Mouse (Mus musculus) CH12.LX (cell line): ENCODE data around the gene Bst2. TPM values are rescaled to one million over a fixed set of nuclear protein-coding genes. Genes with fewer than 3 reads are reported as not detected.
A peak's percentile ranks its signal among the peaks of the same experiment; 100 is the strongest.

Source experiments
- DNase-seq: peaks from one replicate; pipeline ENCODE4 v3.0.0-alpha.2; 2013; ENCODE audit errors: extremely low read depth
- H3K27ac ChIP-seq: 2 replicates; pipeline ENCODE4 v1.5.1; 2012; ENCODE audit warnings: low read depth, mild to moderate bottlenecking, control low read depth, moderate library complexity; ENCODE audit not compliant: insufficient read depth
- H3K27me3 ChIP-seq: replicated peaks from 2 replicates; pipeline ENCODE3; 2012; ENCODE audit warnings: inconsistent platforms
- H3K36me3 ChIP-seq, 2 experiments: replicated peaks in 1 of 2; 2 replicates each; pipeline versions ENCODE3 to v1.6.1; 2012; ENCODE audit warnings: inconsistent platforms in 1 of 2, low read length in 1 of 2, mild to moderate bottlenecking in 1 of 2, mixed read lengths in 1 of 2, moderate library complexity in 1 of 2; ENCODE audit not compliant: control insufficient read depth in 1 of 2, insufficient read depth in 1 of 2
- H3K4me1 ChIP-seq, 2 experiments: 2 replicates each; pipeline ENCODE4 v1.6.1; 2012; ENCODE audit warnings: inconsistent platforms in 1 of 2, moderate library complexity in 1 of 2; ENCODE audit not compliant: insufficient read depth in 2 of 2, control insufficient read depth in 1 of 2
- H3K4me2 ChIP-seq: 2 replicates; pipeline ENCODE4 v1.6.1; 2012; ENCODE audit warnings: low read depth, mild to moderate bottlenecking, control low read depth; ENCODE audit not compliant: poor library complexity, insufficient read depth, severe bottlenecking
- H3K4me3 ChIP-seq, 3 experiments: fragments of 150-350 bp in 1 of 3; sonication (generic) in 1 of 3; replicated peaks in 1 of 3; 2 replicates each; pipeline versions ENCODE3 to v1.5.1; 2011 to 2012; ENCODE audit warnings: low read depth in 2 of 3, low read length in 2 of 3, mild to moderate bottlenecking in 2 of 3, moderate library complexity in 2 of 3, control low read depth in 1 of 3, improper control_type of control experiment in 1 of 3, inconsistent platforms in 1 of 3, mixed read lengths in 1 of 3; ENCODE audit not compliant: poor library complexity in 1 of 3
- H3K79me2 ChIP-seq: replicated peaks from 2 replicates; pipeline ENCODE4 v1.6.1; 2012; ENCODE audit warnings: mild to moderate bottlenecking, moderate library complexity; ENCODE audit not compliant: control insufficient read depth, poor library complexity, insufficient read depth, severe bottlenecking; ENCODE audit errors: extremely low read depth
- H3K9ac ChIP-seq: 2 replicates; pipeline ENCODE4 v1.6.1; 2012; ENCODE audit warnings: low read depth, mild to moderate bottlenecking, control low read depth, moderate library complexity; ENCODE audit not compliant: insufficient read depth
- H3K9me3 ChIP-seq: replicated peaks from 2 replicates; pipeline ENCODE3; 2012; ENCODE audit warnings: low read length, inconsistent platforms, mixed read lengths
- CHD1 ChIP-seq: IDR thresholded peaks from 2 replicates; pipeline ENCODE4 v1.6.1; 2012; ENCODE audit warnings: low read depth, low read length, improper control_type of control experiment, inconsistent platforms
- CTCF ChIP-seq, 2 experiments: IDR thresholded peaks in 1 of 2; conservative IDR thresholded peaks in 1 of 2; 2 replicates each; pipeline ENCODE4 v1.5.1; 2011 to 2012; ENCODE audit warnings: low read depth in 2 of 2, low read length in 2 of 2, improper control_type of control experiment in 1 of 2, inconsistent platforms in 1 of 2, mild to moderate bottlenecking in 1 of 2, moderate library complexity in 1 of 2
- ETS1 ChIP-seq: conservative IDR thresholded peaks from 2 replicates; pipeline ENCODE4 v1.6.1; 2012; ENCODE audit warnings: low read depth, mild to moderate bottlenecking, inconsistent platforms, low read length, improper control_type of control experiment, moderate library complexity
- GABPA ChIP-seq: IDR thresholded peaks from 2 replicates; pipeline ENCODE4 v1.6.1; 2012; ENCODE audit warnings: low read depth, low read length, improper control_type of control experiment, inconsistent platforms; ENCODE audit not compliant: insufficient replicate concordance
- HCFC1 ChIP-seq: IDR thresholded peaks from 2 replicates; pipeline ENCODE4 v1.6.1; 2012; ENCODE audit warnings: low read depth, mild to moderate bottlenecking, inconsistent platforms, low read length, improper control_type of control experiment
- IRF4 ChIP-seq: IDR thresholded peaks from 2 replicates; pipeline ENCODE4 v1.6.1; 2014; ENCODE audit warnings: low read depth, mild to moderate bottlenecking, inconsistent platforms, low read length, improper control_type of control experiment
- JUN ChIP-seq: IDR thresholded peaks from 2 replicates; pipeline ENCODE4 v1.6.1; 2011; ENCODE audit warnings: low read depth, mild to moderate bottlenecking, low read length, improper control_type of control experiment, moderate library complexity; ENCODE audit not compliant: insufficient read depth
- JUND ChIP-seq: conservative IDR thresholded peaks from 2 replicates; pipeline ENCODE4 v1.6.1; 2011; ENCODE audit warnings: low read depth, low read length, improper control_type of control experiment
- KAT2A ChIP-seq: IDR thresholded peaks from 2 replicates; pipeline ENCODE4 v1.6.1; 2012; ENCODE audit warnings: low read length, improper control_type of control experiment, inconsistent platforms; ENCODE audit not compliant: insufficient replicate concordance
- MAFK ChIP-seq: IDR thresholded peaks from 2 replicates; pipeline ENCODE4 v1.6.1; 2011; ENCODE audit warnings: low read length, improper control_type of control experiment; ENCODE audit not compliant: insufficient replicate concordance
- MAX ChIP-seq: IDR thresholded peaks from 2 replicates; pipeline ENCODE4 v1.6.1; 2011; ENCODE audit warnings: low read length, improper control_type of control experiment
- MAZ ChIP-seq: IDR thresholded peaks from 2 replicates; pipeline ENCODE4 v1.6.1; 2012; ENCODE audit warnings: low read depth, mild to moderate bottlenecking, inconsistent platforms, low read length, improper control_type of control experiment, moderate library complexity
- MXI1 ChIP-seq: IDR thresholded peaks from 2 replicates; pipeline ENCODE4 v1.6.1; 2011; ENCODE audit warnings: mild to moderate bottlenecking, low read depth, low read length, improper control_type of control experiment
- MYC ChIP-seq: IDR thresholded peaks from 2 replicates; pipeline ENCODE4 v1.6.1; 2011; ENCODE audit warnings: low read depth, mild to moderate bottlenecking, improper control_type of control experiment, low read length
- NELFE ChIP-seq: IDR thresholded peaks from 2 replicates; pipeline ENCODE4 v1.6.1; 2011; ENCODE audit warnings: low read depth, low read length, improper control_type of control experiment
- PAX5 ChIP-seq: IDR thresholded peaks from 2 replicates; pipeline ENCODE4 v1.6.1; 2012; ENCODE audit warnings: low read length, inconsistent platforms, mixed read lengths
- POLR2AphosphoS2 ChIP-seq: IDR thresholded peaks from 2 replicates; pipeline ENCODE4 v1.6.1; 2011; ENCODE audit warnings: low read depth, low read length, improper control_type of control experiment
- SIN3A ChIP-seq: IDR thresholded peaks from 2 replicates; pipeline ENCODE4 v1.6.1; 2012; ENCODE audit warnings: low read length, improper control_type of control experiment, inconsistent platforms
- SMC3 ChIP-seq: IDR thresholded peaks from 2 replicates; pipeline ENCODE4 v1.6.1; 2011; ENCODE audit warnings: low read depth, low read length, improper control_type of control experiment
- TBP ChIP-seq: conservative IDR thresholded peaks from 2 replicates; pipeline ENCODE4 v1.6.1; 2011; ENCODE audit warnings: low read depth, low read length, improper control_type of control experiment
- TCF12 ChIP-seq: IDR thresholded peaks from 2 replicates; pipeline ENCODE4 v1.6.1; 2014; ENCODE audit warnings: low read depth, mild to moderate bottlenecking, inconsistent platforms, low read length, improper control_type of control experiment
- UBTF ChIP-seq: IDR thresholded peaks from 2 replicates; pipeline ENCODE4 v1.6.1; 2012; ENCODE audit warnings: low read depth, mild to moderate bottlenecking, inconsistent platforms, low read length, improper control_type of control experiment, moderate library complexity
- USF1 ChIP-seq: IDR thresholded peaks from 2 replicates; pipeline ENCODE4 v1.6.1; 2014; ENCODE audit warnings: low read depth, mild to moderate bottlenecking, inconsistent platforms, low read length, improper control_type of control experiment
- USF2 ChIP-seq: conservative IDR thresholded peaks from 2 replicates; pipeline ENCODE4 v1.6.1; 2011; ENCODE audit warnings: low read depth, low read length, improper control_type of control experiment
- ZC3H11A ChIP-seq: IDR thresholded peaks from 2 replicates; pipeline ENCODE4 v1.6.1; 2012; ENCODE audit warnings: low read depth, mild to moderate bottlenecking, inconsistent platforms, low read length, improper control_type of control experiment
- ZNF384 ChIP-seq: IDR thresholded peaks from 2 replicates; pipeline ENCODE4 v1.6.1; 2012; ENCODE audit warnings: low read depth, low read length, improper control_type of control experiment, inconsistent platforms
- dilution Hi-C: fragments of 300-500 bp; cut with MboI; formaldehyde crosslinking; loops from 2 replicates; pipeline ENCODE4 v1.14.3; 2020; ENCODE audit warnings: low sequenced_read_pairs; ENCODE audit not compliant: extremely low pct_unique_long_range_greater_than_20kb, extremely low pct_ligation_motif_present
- in situ Hi-C: fragments of 300-500 bp; cut with MboI; formaldehyde crosslinking; loops from 3 replicates; pipeline ENCODE4 v1.14.3; 2019; ENCODE audit warnings: low sequenced_read_pairs, low pct_ligation_motif_present, low pct_unique_long_range_greater_than_20kb, mixed read lengths
- polyA plus RNA-seq: library from polyadenylated mRNA; unstranded; fragments of >175 nt; gene quantifications from 2 replicates; pipeline ENCODE4 v1.2.1, GENCODE M21; 2012; ENCODE audit warnings: low read depth; ENCODE audit not compliant: insufficient read length
- total RNA-seq, 2 experiments: library from RNA; depleted of rRNA; stranded (reverse); fragments of 300-350 nt in 1 of 2; fragments of >200 nt in 1 of 2; gene quantifications; 2 replicates each; pipeline ENCODE4 v1.2.3; 2012 to 2014

Bst2 gene
- total and polyA plus RNA-seq, 3 experiments = 214 to 424 (median 304) TPM

DNA sequence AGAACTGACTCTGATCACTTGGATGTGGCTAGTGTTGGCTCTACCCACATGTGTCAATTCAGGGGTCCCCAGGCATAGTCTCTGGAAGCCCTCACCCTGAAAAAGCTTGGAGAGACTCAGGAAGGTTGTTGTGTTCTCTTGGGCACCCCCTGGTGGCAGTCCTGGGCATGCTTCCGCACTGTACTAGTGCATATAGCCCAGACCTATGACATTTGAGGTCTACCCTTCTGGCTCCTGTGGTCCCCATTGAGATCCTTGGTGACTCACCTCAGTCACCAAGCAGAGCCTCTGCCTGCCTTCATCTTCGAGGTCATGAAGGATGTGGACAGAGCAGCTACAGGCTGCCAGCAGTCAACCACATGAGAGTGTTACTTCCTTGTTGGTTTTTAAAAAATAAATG, 49.6 kb upstream of the Bst2 start:
- H3K27me3 ChIP-seq = no peaks in the 10 kb centered on the region
- in situ Hi-C loops (no loop called here), dilution Hi-C loops (no loop called here)
- H3K79me2 ChIP-seq = no peaks in the 10 kb centered on the region
- H3K4me2 ChIP-seq = no peak overlapping the region
- H3K4me3 ChIP-seq = no peak overlapping the region
- no peak overlapping the region for H3K27ac ChIP-seq
- peaks cover 2% of the 10 kb centered on the region for H3K9me3 ChIP-seq
- peaks cover 6 to 12% of the 10 kb centered on the region in 2 experiments for H3K36me3 ChIP-seq
- no peak for DNase-seq
- no peak overlapping the region for H3K9ac ChIP-seq
- peaks cover 23 to 41% of the 10 kb centered on the region in 2 experiments for H3K4me1 ChIP-seq
- TF ChIP-seq CTCF (conservative IDR thresholded peaks at IDR 0.05 in 1 of 2, IDR thresholded peaks at IDR 0.05 in 1 of 2; ENCODE audit: low read depth in 2 of 2, low read length in 2 of 2) = peak; percentile 38 to 54; a peak in 3 of 4 replicates
- TF ChIP-seq SIN3A = no peak
- no peak for TF ChIP-seq UBTF
- TF ChIP-seq GABPA = no peak
- peak; percentile 46 for TF ChIP-seq SMC3
- TF ChIP-seq ZC3H11A = no peak

DNA sequence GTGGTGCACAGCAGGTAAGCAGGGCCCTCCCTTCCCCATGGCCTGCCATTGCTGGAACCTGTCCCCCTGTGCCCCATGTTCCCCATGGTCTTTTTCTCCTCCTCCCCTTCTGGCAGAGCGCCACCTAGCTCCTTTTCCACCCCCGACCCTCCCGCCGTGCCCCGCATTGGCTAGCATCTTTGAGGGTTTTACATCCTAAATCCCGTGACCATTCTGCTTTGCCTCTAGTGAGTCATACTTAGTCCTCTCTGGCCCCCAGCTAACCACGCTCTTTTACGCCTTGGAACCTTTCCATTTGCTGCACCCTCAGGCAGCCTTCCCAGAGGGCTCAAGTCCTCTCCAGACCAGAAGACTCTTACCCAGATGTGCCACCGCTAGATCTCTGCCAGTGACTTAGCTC, 42.9 kb upstream of the Bst2 start:
- H3K79me2 ChIP-seq = no peaks in the 10 kb centered on the region
- no peak for DNase-seq
- H3K9ac ChIP-seq = no peak overlapping the region
- H3K4me2 ChIP-seq = no peak overlapping the region
- H3K27me3 ChIP-seq = no peaks in the 10 kb centered on the region
- H3K36me3 ChIP-seq = peaks cover 9 to 17% of the 10 kb centered on the region in 2 experiments
- no peaks in the 10 kb centered on the region for H3K9me3 ChIP-seq
- no peak overlapping the region for H3K27ac ChIP-seq
- dilution Hi-C loops = no loop called here
- H3K4me1 ChIP-seq = peaks cover 13 to 17% of the 10 kb centered on the region in 2 experiments
- TF ChIP-seq CTCF (conservative IDR thresholded peaks at IDR 0.05 in 1 of 2, IDR thresholded peaks at IDR 0.05 in 1 of 2; ENCODE audit: low read depth in 2 of 2, low read length in 2 of 2) (no peak), MAX (no peak), MXI1 (no peak), NELFE (no peak), TCF12 (no peak), MAFK (no peak)
- no peak overlapping the region for H3K4me3 ChIP-seq
- in situ Hi-C loops = no loop called here

DNA sequence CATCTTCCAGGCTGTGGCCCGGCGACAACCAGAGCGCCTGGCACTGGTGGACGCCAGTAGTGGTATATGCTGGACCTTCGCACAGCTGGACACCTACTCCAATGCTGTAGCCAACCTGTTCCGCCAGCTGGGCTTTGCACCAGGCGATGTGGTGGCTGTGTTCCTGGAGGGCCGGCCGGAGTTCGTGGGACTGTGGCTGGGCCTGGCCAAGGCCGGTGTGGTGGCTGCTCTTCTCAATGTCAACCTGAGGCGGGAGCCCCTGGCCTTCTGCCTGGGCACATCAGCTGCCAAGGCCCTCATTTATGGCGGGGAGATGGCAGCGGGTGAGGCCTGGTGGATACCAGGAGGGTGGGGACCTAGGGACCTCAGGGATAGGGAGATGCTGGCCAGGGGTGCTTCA, 42.2 kb upstream of the Bst2 start:
- no peaks in the 10 kb centered on the region for H3K9me3 ChIP-seq
- H3K9ac ChIP-seq = no peak overlapping the region
- DNase-seq = no peak
- in situ Hi-C loops (no loop called here), dilution Hi-C loops (no loop called here)
- no peak overlapping the region for H3K4me3 ChIP-seq
- H3K79me2 ChIP-seq = no peaks in the 10 kb centered on the region
- peaks cover 6 to 13% of the 10 kb centered on the region in 2 experiments for H3K36me3 ChIP-seq
- H3K27me3 ChIP-seq = no peaks in the 10 kb centered on the region
- peaks cover 13 to 19% of the 10 kb centered on the region in 2 experiments for H3K4me1 ChIP-seq
- TF ChIP-seq ZNF384 (no peak), GABPA (no peak), CHD1 (no peak), TBP (no peak), MAZ (no peak), ETS1 (no peak), MAFK (no peak), USF1 (no peak), HCFC1 (no peak), JUN (no peak), ZC3H11A (no peak), USF2 (no peak), POLR2AphosphoS2 (no peak), JUND (no peak), MYC (no peak), MAX (no peak), PAX5 (no peak), UBTF (no peak), KAT2A (no peak), IRF4 (no peak)
- H3K27ac ChIP-seq = no peak overlapping the region
- H3K4me2 ChIP-seq = no peak overlapping the region
